Mouse (Mus musculus) limb, embryonic 10.5 days (tissue): Measurements from ENCODE around the gene Sox21. TPM values are rescaled to one million over a fixed set of nuclear protein-coding genes. Genes with fewer than 3 reads are reported as not detected.

ENCODE experiments used
- DNase-seq: peaks from one replicate; pipeline ENCODE4 v3.0.0-alpha.2; 2017; ENCODE audit warnings: low spot score
- H3K27ac ChIP-seq: fragments of 300-500 bp; sonication (generic); 2 replicates; pipeline ENCODE4 v1.5.1; 2016; ENCODE audit warnings: mild to moderate bottlenecking
- H3K27me3 ChIP-seq: fragments of 300-500 bp; sonication (generic); 2 replicates; pipeline ENCODE4 v1.6.1; 2016; ENCODE audit warnings: low read depth, mild to moderate bottlenecking; ENCODE audit not compliant: poor library complexity, severe bottlenecking
- H3K36me3 ChIP-seq: fragments of 300-500 bp; sonication (generic); 2 replicates; pipeline ENCODE4 v1.6.1; 2016; ENCODE audit warnings: mild to moderate bottlenecking, moderate library complexity
- H3K4me1 ChIP-seq: fragments of 300-500 bp; sonication (generic); 2 replicates; pipeline ENCODE4 v1.6.1; 2016
- H3K4me3 ChIP-seq: fragments of 300-500 bp; sonication (generic); 2 replicates; pipeline ENCODE4 v1.5.1; 2016; ENCODE audit warnings: mild to moderate bottlenecking, moderate library complexity
- H3K9me3 ChIP-seq: fragments of 300-500 bp; sonication (generic); replicated peaks from 2 replicates; pipeline ENCODE4 v1.6.1; 2016; ENCODE audit warnings: mild to moderate bottlenecking
- WGBS: fragments of 180-500 bp; shearing (Covaris S2); methylation state at CpG from one replicate; pipeline ENCODE4 v1.1.7; 2016; 5-methylcytosine and 5-hydroxymethylcytosine counted together
- polyA plus RNA-seq: library from polyadenylated mRNA; unstranded; fragments of >200 nt; fragmentation: Nextera tagmentation; extraction: Ambion mirVana; gene quantifications from 2 replicates; pipeline ENCODE4 v1.2.1, GENCODE M21; 2016

Sox21 gene
- polyA plus RNA-seq = 0.08 and 0.13 TPM in 2 replicates

DNA sequence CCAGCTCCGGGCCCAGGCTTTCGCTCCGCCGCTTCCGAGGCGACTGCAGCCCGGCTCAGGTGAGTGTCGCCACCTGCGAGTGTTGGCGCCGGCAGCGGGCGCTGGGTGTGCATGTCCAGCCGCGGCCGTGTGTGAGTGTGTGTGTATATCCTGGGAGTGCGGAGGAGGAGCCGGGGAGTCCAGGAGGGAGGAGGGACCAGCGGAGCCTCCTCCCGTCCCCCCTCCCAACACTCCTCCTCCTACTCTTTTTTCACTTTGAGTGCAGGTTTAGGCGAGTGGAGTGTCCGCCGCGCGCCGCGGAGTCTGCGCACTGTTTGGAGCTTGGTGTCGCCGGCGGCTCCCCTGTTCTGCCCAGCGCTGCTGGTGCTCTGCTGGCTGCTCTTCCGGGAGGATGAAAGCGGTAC, at the start of gene Sox21:
Gene Sox21, minus strand, starts transcription at position 145 of the 404 bp plus-strand sequence.
- under 1% methylated on average over 34 of the region's 34 CpGs for WGBS
- H3K9me3 ChIP-seq = no peaks in the 10 kb centered on the region
- H3K27me3 ChIP-seq = peaks cover 91% of the 10 kb centered on the region
- peak within 1 kb of the TSS; percentile 31 for H3K27ac ChIP-seq
- peaks cover 30% of the 10 kb centered on the region for H3K4me1 ChIP-seq
- no peak for DNase-seq
- peak within 1 kb of the TSS; percentile 56 for H3K4me3 ChIP-seq
- H3K36me3 ChIP-seq = no peaks in the 10 kb centered on the region

DNA sequence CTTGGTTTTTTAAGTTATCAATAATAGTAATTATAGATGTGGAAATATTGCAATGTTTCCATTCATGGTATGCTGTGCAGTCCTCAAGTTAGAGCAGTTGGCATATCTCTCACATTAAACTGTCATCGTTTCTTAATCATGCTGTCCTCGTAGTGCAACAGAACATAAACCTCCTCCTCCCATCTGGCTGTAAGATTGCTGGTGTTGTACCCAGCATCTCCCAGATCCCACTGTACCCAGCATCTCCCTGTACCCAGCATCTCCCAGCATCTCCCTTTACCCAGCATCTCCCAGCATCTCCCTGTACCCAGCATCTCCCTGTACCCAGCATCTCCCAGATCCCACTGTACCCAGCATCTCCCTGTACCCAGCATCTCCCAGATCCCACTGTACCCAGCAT, 49.3 kb upstream of the Sox21 start:
- peaks cover 6% of the 10 kb centered on the region; the same call in 1 of the 2 replicates for H3K4me1 ChIP-seq
- WGBS = 91% methylated on average over 2 of the region's 2 CpGs
- no peak overlapping the region for H3K27ac ChIP-seq
- no peak overlapping the region for H3K4me3 ChIP-seq
- H3K27me3 ChIP-seq = peaks cover 6% of the 10 kb centered on the region; the same call in 1 of the 2 replicates
- no peak for DNase-seq
- no peaks in the 10 kb centered on the region for H3K36me3 ChIP-seq
- no peaks in the 10 kb centered on the region for H3K9me3 ChIP-seq

DNA sequence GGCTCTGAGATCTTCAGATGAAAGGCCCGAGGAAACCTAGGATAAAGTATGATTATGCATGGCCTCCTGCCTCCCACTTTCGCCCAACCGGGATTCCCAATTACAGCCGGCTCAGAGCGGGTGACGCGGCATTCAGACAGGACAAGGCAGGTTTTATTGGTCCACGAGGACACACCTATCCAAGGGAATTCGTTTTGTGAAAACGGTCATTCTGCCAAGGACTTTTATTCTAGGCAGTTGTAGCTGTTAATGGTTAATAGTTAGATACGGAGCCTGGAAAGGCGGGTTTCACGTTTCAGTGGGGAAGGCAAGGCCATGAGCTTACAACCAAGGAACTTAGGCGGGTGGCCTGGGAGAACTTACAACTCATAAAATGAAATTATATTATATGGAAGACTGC, 46.1 kb upstream of the Sox21 start:
- H3K9me3 ChIP-seq = 0 out of 2 replicates have a peak, but pooled peaks cover 4% of the 10 kb centered on the region
- H3K36me3 ChIP-seq = no peaks in the 10 kb centered on the region
- no peak for DNase-seq
- no peaks in the 10 kb centered on the region for H3K27me3 ChIP-seq
- peaks cover 6% of the 10 kb centered on the region; the same call in 1 of the 2 replicates for H3K4me1 ChIP-seq
- WGBS = 69% methylated on average over 14 of the region's 14 CpGs
- H3K27ac ChIP-seq = no peak overlapping the region
- no peak overlapping the region for H3K4me3 ChIP-seq

DNA sequence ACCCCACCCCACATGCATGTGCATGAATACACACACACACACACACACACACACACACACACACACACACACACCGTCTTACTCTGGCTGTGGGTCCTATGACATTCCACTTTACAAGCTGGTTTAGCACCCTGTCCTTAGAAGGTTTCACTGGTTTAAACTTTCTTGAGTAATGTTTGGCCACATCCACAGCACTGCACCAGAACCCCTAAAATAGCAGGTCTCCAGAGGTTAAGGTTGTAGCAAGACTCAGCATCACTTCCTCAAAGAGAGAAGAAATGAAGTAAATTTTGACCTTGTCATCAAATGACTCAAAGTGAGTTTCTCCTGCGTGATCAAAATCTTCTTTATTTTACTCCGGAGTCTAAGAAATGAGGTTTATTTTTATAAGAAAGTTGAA, 45.4 kb upstream of the Sox21 start:
- no peaks in the 10 kb centered on the region for H3K36me3 ChIP-seq
- no peak for DNase-seq
- no peak overlapping the region for H3K4me3 ChIP-seq
- 91% methylated on average over 3 of the region's 3 CpGs for WGBS
- H3K9me3 ChIP-seq = 0 out of 2 replicates have a peak, but pooled peaks cover 4% of the 10 kb centered on the region
- H3K27ac ChIP-seq = no peak overlapping the region
- 0 out of 2 replicates have a peak, but pooled peaks cover 6% of the 10 kb centered on the region for H3K4me1 ChIP-seq
- no peaks in the 10 kb centered on the region for H3K27me3 ChIP-seq

DNA sequence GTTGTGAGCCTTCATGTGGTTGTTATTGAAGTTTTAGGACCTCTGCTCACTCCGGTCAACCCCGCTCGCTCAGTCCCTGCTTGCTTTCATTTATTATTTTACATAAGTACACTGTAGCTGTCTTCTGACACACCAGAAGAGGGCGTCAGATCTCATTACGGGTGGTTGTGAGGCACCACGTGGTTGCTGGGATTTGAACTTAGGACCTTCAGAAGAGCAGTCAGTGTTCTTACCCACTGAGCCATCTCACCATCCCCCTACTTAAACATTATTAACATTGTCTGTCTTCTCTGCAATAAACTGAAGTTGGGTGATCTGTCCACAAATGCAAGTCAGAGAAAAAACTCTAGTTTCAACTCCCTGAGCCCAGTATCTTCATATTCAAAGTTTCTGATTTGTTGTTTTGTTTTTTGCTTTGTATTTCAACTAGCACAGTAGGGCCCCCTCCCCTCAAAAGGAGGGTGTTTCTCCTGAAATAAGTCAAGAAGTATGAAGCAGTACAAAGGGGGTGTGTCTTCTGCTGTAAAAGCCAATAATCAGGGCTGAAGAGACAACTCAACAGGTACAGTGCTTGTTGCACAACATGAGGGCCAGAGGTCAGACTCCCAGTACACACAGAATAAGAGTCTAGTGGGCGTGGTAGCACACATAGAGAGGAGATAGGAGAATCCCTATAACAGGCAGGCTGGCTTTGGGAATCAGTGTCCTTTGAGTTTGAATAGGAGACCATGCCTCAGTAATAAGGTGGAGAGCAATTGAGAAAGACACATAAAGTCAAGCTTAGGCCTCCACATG, 41.1 kb upstream of the Sox21 start:
- H3K27ac ChIP-seq = no peak overlapping the region
- H3K27me3 ChIP-seq = no peaks in the 10 kb centered on the region
- 0 out of 2 replicates have a peak, but pooled peaks cover under 1% of the 10 kb centered on the region for H3K4me1 ChIP-seq
- H3K4me3 ChIP-seq = no peak overlapping the region
- no peak for DNase-seq
- 0 out of 2 replicates have a peak, but pooled peaks cover 4% of the 10 kb centered on the region for H3K9me3 ChIP-seq
- no peaks in the 10 kb centered on the region for H3K36me3 ChIP-seq
- 86% methylated on average over 7 of the region's 7 CpGs for WGBS

DNA sequence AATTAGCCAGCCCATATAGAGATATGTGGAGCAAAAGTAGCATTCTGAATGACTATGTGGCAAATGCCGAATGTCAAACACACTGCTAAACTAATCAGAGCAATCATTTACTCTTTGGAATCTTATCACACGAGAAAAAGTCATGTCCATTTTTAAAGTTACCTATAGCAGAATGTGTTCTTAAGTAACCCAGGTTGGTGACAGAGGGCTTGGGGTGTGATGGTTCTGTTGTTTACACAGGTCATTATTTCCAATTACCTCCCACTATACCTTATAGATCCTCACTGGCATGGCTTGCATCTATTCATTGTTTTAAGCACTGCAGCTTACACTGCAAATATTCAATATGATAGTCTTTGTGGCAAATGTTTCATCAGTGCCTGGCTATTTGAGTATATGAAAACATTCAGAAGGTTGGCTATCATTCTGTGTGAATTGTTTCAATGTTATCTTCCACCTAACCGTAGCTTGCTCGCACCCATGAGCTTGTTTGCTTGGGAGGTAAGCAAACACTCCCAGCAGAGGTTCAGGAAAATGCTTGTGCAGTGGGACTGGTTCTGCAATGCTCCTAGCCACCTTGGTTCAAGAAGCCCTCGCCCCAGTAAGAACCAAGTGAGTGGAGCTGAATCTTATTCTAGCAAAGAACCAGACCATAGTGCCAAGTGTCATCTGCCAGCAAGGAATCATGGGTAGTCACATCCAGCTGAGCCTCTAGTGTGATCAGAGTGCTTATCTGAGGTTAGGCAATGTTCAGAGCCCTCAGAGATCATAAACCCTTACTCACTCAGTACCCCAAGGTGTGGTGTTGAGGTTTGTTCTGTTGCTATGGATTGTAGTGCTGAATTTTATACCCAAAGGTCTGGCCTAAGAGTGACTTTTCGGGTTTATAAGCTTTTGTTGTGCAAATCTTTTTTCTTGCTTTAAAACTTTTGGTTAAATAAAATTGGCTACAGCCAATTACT, 36.0 kb upstream of the Sox21 start:
- WGBS = 78% methylated on average over 6 of the region's 6 CpGs
- Histone ChIP-seq H3K27me3 (no peaks in the 10 kb centered on the region), H3K27ac (no peak overlapping the region), H3K4me3 (no peak overlapping the region), H3K4me1 (no peaks in the 10 kb centered on the region), H3K36me3 (no peaks in the 10 kb centered on the region), H3K9me3 (no peaks in the 10 kb centered on the region)
- DNase-seq = no peak

DNA sequence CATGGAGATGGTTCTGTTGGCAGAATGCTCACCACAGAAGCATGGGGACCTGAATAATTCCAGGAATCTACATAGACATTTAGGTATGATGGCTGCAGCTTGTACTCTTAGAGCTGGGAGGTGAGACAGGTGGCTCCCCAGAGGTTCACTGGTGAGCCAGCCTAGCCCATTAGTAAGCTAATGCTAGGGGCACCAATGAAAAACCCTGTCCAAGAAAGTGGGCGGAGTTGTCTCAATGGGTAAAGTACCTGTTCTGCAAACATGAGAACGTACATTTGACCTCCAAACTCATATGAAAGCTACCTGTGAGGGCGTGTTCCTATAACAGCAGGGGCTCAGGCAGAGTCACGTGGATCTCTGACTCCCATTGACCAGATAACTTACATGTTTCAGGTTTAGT, 32.0 kb upstream of the Sox21 start:
- Histone ChIP-seq H3K9me3 (no peaks in the 10 kb centered on the region), H3K27ac (no peak overlapping the region), H3K27me3 (no peaks in the 10 kb centered on the region), H3K36me3 (no peaks in the 10 kb centered on the region), H3K4me1 (no peaks in the 10 kb centered on the region), H3K4me3 (no peak overlapping the region)
- DNase-seq = no peak
- WGBS = 87% methylated on average over 4 of the region's 4 CpGs

DNA sequence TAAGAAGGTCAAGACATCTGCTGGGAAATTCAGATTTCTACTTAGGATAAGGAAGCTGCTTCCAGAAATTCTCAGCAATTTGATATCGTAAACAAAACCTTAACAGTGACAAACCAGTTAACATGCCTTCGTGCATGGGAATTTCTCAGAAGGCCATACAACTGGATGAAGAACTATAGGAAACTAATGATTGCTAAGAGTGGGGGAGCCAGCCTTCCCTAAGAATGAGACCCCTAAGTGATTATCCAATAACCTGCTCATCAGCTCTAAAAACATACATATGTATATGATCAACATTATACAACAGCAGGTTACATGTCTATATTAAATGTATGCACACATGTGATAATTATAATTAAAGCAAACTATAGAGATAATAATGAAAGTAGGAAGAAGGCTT, 29.8 kb upstream of the Sox21 start, which contains the start of gene Gm9376:
Gene Gm9376, plus strand, starts transcription at position 301 of the 400 bp plus-strand sequence.
- no peak for DNase-seq
- Histone ChIP-seq H3K9me3 (no peaks in the 10 kb centered on the region), H3K27me3 (no peaks in the 10 kb centered on the region), H3K4me1 (no peaks in the 10 kb centered on the region), H3K4me3 (no peak within 1 kb of the TSS), H3K27ac (no peak within 1 kb of the TSS), H3K36me3 (no peaks in the 10 kb centered on the region)
- 96% methylated on average over 2 of the region's 2 CpGs for WGBS

DNA sequence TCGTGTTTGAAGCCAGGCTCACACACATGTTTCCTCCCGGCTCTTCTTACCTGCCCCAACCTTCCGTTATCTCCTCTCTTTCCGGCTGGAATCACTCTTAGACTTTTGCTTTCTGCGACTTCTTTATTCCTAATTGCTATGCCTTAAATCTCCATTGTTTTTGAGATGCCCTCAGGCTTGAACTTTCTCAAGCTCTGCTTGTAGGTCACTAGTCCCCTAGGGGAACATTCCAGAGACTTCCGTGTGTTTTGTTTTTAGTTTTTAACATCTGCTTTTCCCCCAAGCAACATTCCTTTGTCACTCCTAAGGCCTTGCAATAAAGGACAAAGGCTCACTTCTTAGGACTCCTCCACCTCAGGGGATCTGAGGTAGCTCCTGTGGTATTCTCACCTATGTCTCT, 16.6 kb upstream of the Sox21 start:
- H3K4me3 ChIP-seq = no peak overlapping the region
- no peaks in the 10 kb centered on the region for H3K9me3 ChIP-seq
- H3K36me3 ChIP-seq = no peaks in the 10 kb centered on the region
- WGBS = 89% methylated on average over 6 of the region's 6 CpGs
- no peak overlapping the region for H3K27ac ChIP-seq
- no peaks in the 10 kb centered on the region for H3K27me3 ChIP-seq
- DNase-seq = no peak
- no peaks in the 10 kb centered on the region; the same call in 1 of the 2 replicates for H3K4me1 ChIP-seq

DNA sequence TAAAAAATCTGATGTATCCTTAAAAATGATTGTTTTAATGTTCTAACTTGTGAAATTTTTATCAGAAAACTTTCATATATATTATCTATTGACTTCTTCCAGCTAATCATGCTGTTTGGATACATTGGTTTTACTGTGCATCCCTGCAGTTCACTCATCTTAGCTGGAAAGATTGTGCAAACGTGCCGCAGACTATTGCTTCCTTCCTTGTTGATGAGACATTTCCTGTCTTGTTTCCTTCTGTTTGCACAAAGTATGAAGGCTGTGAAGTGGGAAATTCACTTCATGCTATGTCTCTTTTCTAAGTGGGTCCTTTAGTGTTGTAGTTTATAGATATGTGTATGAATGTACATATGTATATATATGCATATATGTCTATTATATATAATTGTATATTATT, 4.6 kb upstream of the Sox21 start:
- Histone ChIP-seq H3K9me3 (peaks cover 2% of the 10 kb centered on the region; the same call in 1 of the 2 replicates), H3K36me3 (no peaks in the 10 kb centered on the region), H3K27ac (no peak overlapping the region), H3K27me3 (peaks cover 48% of the 10 kb centered on the region), H3K4me3 (no peak overlapping the region), H3K4me1 (peaks cover 8% of the 10 kb centered on the region)
- DNase-seq = no peak
- 82% methylated on average over 2 of the region's 2 CpGs for WGBS

DNA sequence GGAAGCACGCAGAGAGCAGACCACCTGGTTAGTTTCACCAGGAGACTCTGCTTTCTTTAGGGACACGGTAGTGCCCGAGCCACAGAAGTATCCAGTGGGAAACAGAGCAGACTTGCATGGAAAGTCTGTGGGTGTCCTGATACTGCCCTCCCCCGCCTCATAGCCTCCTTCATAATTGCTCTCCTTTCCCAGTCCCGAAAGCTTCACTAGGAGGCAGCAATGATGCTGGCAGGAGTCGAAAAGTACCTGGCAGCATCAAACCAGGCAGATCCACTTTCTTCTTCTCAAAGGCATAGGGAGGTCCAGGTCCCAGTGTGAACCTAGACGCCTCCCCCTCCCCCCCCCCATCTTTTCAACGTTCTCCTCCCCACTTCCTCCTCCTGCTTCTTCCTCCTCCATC, 2.5 kb upstream of the Sox21 start:
- Histone ChIP-seq H3K36me3 (no peaks in the 10 kb centered on the region), H3K27me3 (peaks cover 68% of the 10 kb centered on the region), H3K4me3 (no peak overlapping the region), H3K4me1 (peaks cover 29% of the 10 kb centered on the region), H3K9me3 (peaks cover 2% of the 10 kb centered on the region; the same call in 1 of the 2 replicates), H3K27ac (no peak overlapping the region)
- no peak for DNase-seq
- WGBS = 6% methylated on average over 8 of the region's 8 CpGs

DNA sequence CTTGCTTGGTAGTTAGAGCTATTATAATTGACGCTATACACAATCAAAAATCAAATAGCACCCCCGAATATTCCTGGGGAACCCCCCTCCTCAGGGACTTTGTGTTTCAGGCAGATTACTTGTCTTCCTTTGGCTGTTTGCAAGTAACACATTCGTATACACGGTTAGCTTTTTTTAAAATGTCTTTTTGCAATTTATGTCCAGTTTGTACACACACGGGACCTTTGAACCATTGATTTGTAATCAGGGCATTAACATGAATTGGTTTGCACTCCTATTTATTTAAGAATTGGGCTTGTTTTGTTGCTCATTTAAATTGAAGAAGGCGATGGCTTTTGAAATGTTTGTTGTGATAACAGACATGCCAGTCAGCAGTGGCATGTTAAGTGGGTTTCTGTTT, 956 bp upstream of the Sox21 start:
- no peaks in the 10 kb centered on the region for H3K36me3 ChIP-seq
- DNase-seq = no peak
- peaks cover 82% of the 10 kb centered on the region for H3K27me3 ChIP-seq
- peaks cover 30% of the 10 kb centered on the region for H3K4me1 ChIP-seq
- no peak overlapping the region for H3K4me3 ChIP-seq
- H3K9me3 ChIP-seq = no peaks in the 10 kb centered on the region
- 13% methylated on average over 6 of the region's 6 CpGs for WGBS
- H3K27ac ChIP-seq = no peak overlapping the region
